Mouse (Mus musculus): Measurements from ENCODE around the gene Mok. TPM values are rescaled to one million over a fixed set of nuclear protein-coding genes. Genes with fewer than 3 reads are reported as not detected.
"Not testable (repeated sequence)": the region's sequence is repeated elsewhere in the genome, so short reads cannot be mapped to it uniquely, and the experiment has no call there.

The Mok gene
- polyA plus RNA-seq, 1 experiment from 2014 or later, result 0.51 TPM

DNA sequence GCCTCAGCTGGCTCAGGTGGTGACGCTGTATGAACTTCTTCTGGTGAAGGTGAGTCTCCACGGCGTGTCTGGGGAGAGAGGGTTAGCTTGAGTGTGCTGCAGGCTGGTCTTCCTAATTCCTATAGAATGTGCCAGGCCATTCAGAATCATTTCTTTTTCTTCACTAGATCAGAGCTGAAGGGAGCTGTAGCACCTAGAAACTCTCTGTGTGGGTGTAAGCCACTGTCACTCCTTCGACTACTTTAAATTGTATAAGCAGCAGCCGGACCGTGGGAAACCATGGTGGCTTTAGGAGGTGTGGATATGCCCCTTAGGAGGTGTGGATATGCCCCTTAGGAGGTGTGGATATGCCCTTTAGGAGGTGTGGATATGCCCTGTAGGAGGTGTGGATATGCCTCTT, 23.3 kb upstream of the Mok start:
- Histone ChIP-seq H3K4me2 (no peak overlapping the region), H3K4me3 (no peak overlapping the region)

DNA sequence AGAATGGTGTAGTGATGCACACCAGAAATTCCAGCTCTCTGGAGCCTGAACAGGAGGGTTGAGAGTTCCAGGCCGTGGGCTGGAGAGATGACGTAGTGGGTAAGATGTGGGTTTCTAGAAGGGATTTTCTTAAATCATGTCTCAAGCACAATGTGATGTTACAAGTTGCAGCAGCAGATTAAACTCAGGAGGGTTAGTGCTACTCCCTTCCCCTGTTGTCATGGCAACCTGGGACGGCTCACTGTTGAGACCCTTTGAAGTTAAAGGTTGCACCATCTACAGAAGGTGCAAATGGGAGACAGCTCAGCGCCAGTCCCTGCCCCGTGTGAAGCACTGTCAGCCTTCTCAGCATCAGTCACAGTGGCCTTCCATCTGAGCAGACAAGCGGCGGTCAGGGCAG, 20.5 kb upstream of the Mok start:
- peaks cover 29% of the 10 kb centered on the region for H3K4me1 ChIP-seq
- H3K4me2 ChIP-seq, result no peak overlapping the region
- no peaks in the 10 kb centered on the region for H3K9me3 ChIP-seq (replicated peaks)
- no peak for ATAC-seq
- no peak overlapping the region for H3K9ac ChIP-seq
- H3K36me3 ChIP-seq, result peaks cover 22% of the 10 kb centered on the region
- 61% methylated on average over 7 of the region's 7 CpGs for WGBS (ENCODE audit: insufficient replicate concordance)
- H3K27me3 ChIP-seq (replicated peaks), result no peaks in the 10 kb centered on the region
- H3K4me3 ChIP-seq, result no peak overlapping the region
- H3K27ac ChIP-seq, result no peak overlapping the region

More for the DNA sequence above, 23.3 kb upstream of the Mok start:
- no peak overlapping the region for H3K27ac ChIP-seq
- H3K9ac ChIP-seq, result no peak overlapping the region
- H3K27me3 ChIP-seq (replicated peaks), result no peaks in the 10 kb centered on the region
- no peak for ATAC-seq
- H3K9me3 ChIP-seq (replicated peaks), result no peaks in the 10 kb centered on the region
- peaks cover 14% of the 10 kb centered on the region for H3K4me1 ChIP-seq
- WGBS (ENCODE audit: insufficient replicate concordance), result 82% methylated on average over 6 of the region's 6 CpGs
- H3K36me3 ChIP-seq, result peaks cover 42% of the 10 kb centered on the region

DNA sequence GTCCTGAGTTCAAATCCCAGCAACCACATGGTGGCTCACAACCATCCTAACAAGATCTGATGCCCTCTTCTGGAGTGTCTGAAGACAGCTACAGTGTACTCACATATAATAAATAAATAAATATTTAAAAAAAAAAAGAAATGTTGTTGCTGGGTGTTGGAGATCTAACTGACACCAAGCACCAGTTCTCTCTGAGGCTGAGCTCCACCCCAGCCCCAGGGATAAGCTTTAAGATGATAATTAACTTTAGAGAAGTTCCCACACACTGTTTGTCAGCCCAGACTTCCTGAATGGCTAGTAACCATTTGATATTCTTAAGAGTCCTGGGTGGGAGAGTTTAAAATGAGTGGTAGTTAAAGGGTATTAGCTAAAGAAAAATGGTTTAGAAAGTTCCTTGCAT, 19.6 kb upstream of the Mok start:
- Histone ChIP-seq H3K27ac (no peak overlapping the region), H3K36me3 (peaks cover 29% of the 10 kb centered on the region), H3K27me3 (replicated peaks) (no peaks in the 10 kb centered on the region)

DNA sequence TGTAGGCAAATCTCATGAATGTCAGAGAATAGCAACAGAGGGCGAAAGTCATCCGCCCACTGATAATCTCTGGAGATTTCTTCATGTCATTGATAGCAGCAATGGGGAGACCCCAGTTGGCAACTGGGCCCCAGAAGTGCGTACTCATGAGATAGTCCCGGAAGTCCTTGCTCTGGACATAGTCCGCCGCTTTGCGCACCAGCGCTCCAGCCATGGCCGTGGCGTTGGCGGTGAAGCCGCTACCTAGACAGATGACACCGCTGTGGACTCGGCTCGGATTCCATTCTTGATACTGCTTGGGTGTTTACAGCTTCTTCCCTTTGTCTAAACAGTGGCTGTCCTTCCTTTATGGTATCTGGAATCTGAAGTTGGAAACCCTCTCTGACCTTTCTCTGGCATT, 17.9 kb upstream of the Mok start:
- ATAC-seq; H3K4me3 ChIP-seq; H3K27ac ChIP-seq; H3K9me3 ChIP-seq (replicated peaks); H3K4me2 ChIP-seq; H3K9ac ChIP-seq; H3K27me3 ChIP-seq (replicated peaks): not testable (repeated sequence)
- H3K4me1 ChIP-seq, result peaks cover 38% of the 10 kb centered on the region
- WGBS (ENCODE audit: insufficient replicate concordance), result 90% methylated on average over 15 of the region's 15 CpGs
- H3K36me3 ChIP-seq, result peaks cover 30% of the 10 kb centered on the region

More for the DNA sequence above, 19.6 kb upstream of the Mok start:
- Histone ChIP-seq H3K4me2 (no peak overlapping the region), H3K4me3 (no peak overlapping the region), H3K9me3 (replicated peaks) (no peaks in the 10 kb centered on the region), H3K9ac (no peak overlapping the region), H3K4me1 (peaks cover 32% of the 10 kb centered on the region)
- ATAC-seq, result no peak

DNA sequence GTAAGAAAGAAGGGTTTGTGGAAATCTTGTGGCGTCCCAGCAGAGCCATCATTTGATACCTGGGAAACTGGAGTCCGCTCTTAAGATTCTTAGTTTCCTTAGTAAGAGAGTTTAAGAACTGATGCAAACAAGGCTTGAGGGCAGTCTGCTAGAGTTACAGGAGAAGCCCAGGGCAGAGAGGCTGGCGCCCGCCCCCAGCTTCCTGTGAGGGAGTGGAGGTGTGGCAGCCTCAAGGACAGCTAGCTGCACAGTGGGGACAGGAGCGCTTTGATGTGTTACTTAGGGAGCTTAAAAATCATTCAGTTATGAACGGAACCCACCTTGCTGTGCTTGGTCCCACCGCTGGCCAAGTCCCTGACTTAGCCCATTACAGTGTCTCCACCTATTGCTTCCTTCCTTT, 16.5 kb upstream of the Mok start:
- no peak for ATAC-seq
- Histone ChIP-seq H3K4me2 (no peak overlapping the region), H3K9me3 (replicated peaks) (no peaks in the 10 kb centered on the region), H3K27ac (no peak overlapping the region), H3K36me3 (peaks cover 27% of the 10 kb centered on the region), H3K27me3 (replicated peaks) (no peaks in the 10 kb centered on the region), H3K4me1 (peaks cover 49% of the 10 kb centered on the region), H3K9ac (no peak overlapping the region), H3K4me3 (no peak overlapping the region)
- WGBS (ENCODE audit: insufficient replicate concordance), result 55% methylated on average over 7 of the region's 7 CpGs

DNA sequence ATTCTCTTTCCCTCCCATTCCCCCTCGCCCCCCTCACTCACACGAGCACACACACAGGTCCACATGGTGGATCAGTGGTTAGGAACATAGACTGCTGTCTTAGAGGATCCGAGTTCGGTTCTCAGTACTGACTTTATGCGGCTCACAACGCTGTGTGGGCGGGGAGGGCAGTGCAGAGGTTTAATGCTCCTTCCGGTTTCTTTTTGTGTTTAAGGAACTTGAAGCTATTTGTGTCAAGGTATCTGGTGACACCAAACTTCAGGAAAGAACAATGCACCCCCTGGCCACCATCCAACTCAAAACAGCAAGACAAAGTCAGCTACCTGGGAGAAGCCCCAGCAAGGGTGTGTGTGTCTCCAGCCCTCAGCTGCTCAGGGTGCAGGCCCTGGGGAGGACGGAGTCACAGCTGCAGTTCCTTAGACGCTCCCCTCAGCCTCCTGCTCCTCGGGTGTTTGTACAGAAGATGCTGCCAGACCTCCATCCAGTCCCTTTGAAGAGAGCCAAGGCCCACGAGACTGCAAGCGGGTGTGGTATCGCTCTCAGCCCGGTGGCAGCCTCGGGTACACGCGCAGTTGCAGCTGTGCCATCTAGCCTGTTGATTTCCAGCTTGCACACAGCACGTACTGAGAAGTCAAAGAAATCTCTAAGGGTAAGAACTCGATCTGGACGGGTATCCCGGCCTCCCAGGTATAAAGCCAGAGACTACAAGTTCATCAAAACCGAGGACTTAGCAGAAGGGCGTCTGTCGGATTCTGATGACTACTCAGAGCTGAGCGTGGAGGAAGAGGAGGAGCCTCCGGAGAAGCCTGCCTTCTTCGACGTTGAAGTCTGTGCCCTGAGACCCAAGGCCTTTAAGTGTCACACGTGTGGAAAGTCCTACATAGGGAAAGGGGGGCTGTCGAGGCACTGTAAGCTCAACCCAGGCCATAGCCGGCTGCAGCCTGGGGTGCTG, 14.3 kb upstream of the Mok start:
- Histone ChIP-seq H3K36me3 (peaks cover 19% of the 10 kb centered on the region), H3K4me3 (no peak overlapping the region), H3K9ac (no peak overlapping the region), H3K27me3 (replicated peaks) (no peaks in the 10 kb centered on the region), H3K4me1 (peaks cover 68% of the 10 kb centered on the region), H3K9me3 (replicated peaks) (no peaks in the 10 kb centered on the region), H3K4me2 (no peak overlapping the region), H3K27ac (no peak overlapping the region)
- 74% methylated on average over 32 of the region's 32 CpGs for WGBS (ENCODE audit: insufficient replicate concordance)
- no peak for ATAC-seq

DNA sequence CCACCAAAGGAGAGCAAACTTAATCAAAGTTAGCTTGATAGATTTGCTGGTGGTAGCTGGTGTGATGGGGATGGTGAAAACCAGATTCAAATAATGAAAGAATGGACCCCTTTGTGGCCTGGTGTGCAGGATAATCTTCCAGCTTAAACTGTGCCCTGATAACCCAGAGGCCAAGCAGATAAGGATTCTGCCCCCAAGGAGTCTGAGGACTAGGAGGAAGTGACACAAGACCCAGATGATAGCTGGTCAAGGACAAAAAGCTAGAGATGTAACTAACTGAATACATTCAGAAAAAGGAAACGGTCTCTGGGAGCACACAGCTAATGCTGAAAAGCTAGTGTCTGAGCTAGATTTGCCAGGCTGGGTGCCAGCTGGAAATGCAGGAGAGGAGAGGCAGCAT, 11.2 kb upstream of the Mok start:
- Histone ChIP-seq H3K4me3 (peak overlapping the region; percentile 86; the same call in 1 of the 2 replicates), H3K27me3 (replicated peaks) (no peaks in the 10 kb centered on the region), H3K9me3 (replicated peaks) (no peaks in the 10 kb centered on the region), H3K36me3 (peaks cover 16% of the 10 kb centered on the region), H3K4me1 (peaks cover 58% of the 10 kb centered on the region), H3K9ac (0 out of 2 replicates have a peak overlapping the region, but pooled peaks have one; percentile 91), H3K4me2 (peak overlapping the region; percentile 93), H3K27ac (peak overlapping the region; percentile 86; the same call in 1 of the 2 replicates)
- no peak for ATAC-seq
- WGBS (ENCODE audit: insufficient replicate concordance), result 23% methylated on average over 1 of the region's 1 CpGs

DNA sequence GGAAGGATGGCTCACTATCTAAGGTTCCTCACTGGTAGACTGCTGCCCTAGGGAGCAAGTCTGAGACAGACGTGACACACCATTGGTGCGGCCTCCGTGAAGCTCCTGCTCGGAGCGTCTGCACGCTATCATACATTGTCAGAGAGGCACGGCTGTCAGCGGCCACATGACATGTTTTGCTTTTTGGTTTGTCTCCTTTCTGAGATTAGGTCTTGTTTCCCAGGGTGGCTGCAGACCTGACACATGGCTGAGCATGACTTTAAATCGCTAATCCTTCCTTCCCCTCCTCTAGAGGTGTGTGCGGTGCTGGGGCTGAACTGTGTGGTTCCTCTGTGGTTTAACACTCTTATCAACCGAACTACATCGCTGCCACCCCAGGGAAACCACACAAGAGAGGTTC, 10.7 kb upstream of the Mok start:
- Histone ChIP-seq H3K9ac (peak overlapping the region; percentile 91), H3K4me1 (peaks cover 53% of the 10 kb centered on the region), H3K4me3 (peak overlapping the region; percentile 86), H3K4me2 (peak overlapping the region; percentile 93), H3K9me3 (replicated peaks) (no peaks in the 10 kb centered on the region), H3K27me3 (replicated peaks) (no peaks in the 10 kb centered on the region), H3K36me3 (peaks cover 16% of the 10 kb centered on the region), H3K27ac (peak overlapping the region; percentile 86)
- WGBS (ENCODE audit: insufficient replicate concordance), result 10% methylated on average over 12 of the region's 12 CpGs
- peak; percentile 75 for ATAC-seq

DNA sequence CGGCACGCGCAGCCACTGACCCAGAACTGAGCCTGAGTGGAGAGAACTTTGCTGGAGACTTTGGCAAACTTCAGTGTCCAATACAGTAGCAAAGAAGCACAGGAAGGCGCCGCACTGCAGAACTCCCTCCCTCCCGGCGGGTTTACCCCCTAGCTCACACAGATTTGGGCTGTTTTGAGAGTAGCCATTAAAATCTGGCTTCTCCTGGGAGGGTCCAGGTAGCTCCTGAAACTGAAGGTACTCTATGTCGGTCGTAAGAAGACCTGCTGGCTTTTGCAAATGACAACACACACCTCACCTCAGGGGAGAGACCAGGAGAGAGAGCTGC, 10.2 kb upstream of the Mok start:
- Histone ChIP-seq H3K27ac (peak overlapping the region; percentile 86), H3K4me2 (peak overlapping the region; percentile 93), H3K9ac (peak overlapping the region; percentile 91), H3K36me3 (peaks cover 12% of the 10 kb centered on the region), H3K4me3 (peak overlapping the region; percentile 86), H3K27me3 (replicated peaks) (no peaks in the 10 kb centered on the region), H3K9me3 (replicated peaks) (no peaks in the 10 kb centered on the region), H3K4me1 (peaks cover 53% of the 10 kb centered on the region)
- ATAC-seq, result peak; percentile 4
- 9% methylated on average over 9 of the region's 9 CpGs for WGBS (ENCODE audit: insufficient replicate concordance)

DNA sequence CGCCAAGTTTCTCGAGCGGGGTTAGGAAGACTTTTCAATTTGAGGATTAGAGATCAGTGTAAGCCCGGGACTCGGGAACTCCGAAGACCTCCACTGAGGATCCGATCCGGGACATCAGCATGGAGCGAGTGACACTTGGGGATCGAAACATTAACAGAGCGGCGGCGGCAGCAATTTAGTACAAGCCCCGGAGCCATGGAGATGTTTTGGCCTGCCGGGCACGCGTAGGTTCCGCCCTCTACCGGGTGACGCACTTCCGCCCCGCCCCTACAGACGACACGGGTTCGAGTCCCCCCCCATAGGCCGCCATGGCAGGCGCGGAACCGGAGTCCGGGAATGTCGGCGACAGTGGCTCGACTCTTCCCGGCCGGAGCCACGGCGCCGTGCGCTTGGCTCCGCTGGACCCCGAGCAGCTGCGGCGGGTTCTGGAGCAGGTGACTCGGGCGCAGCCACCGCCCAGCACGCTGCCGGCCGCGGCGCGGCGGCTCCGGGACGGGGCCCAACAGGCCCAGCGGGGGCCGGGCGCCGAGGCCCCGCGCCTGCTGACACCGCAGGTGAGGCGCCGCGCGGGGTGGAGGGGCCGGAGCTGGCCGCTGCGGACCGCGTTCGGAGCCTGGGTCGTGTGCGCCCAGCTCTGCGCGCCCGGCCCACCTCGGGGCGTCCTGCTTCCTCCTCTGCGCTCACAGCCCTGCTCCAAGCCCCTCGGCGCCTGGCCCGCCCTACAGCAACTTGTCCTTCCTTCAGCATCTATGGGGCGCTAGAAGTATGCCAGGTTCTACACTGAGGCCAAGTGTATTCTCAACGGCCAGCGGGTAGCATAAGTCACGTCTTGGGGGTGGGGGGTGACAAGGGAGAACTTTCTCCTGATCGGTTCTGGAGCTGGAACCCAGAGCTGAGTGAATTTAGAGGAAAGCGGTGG, 9.5 kb upstream of the Mok start, which contains the start of gene Zfp839:
Gene Zfp839, plus strand, starts transcription at position 244 of the 919 bp plus-strand sequence.
- Histone ChIP-seq H3K4me1 (peaks cover 53% of the 10 kb centered on the region), H3K27me3 (replicated peaks) (no peaks in the 10 kb centered on the region), H3K4me3 (peak within 1 kb of the TSS; percentile 86), H3K36me3 (peaks cover 5% of the 10 kb centered on the region), H3K27ac (peak within 1 kb of the TSS; percentile 86), H3K9me3 (replicated peaks) (no peaks in the 10 kb centered on the region), H3K9ac (peak within 1 kb of the TSS; percentile 91), H3K4me2 (peak within 1 kb of the TSS; percentile 93)
- under 1% methylated on average over 88 of the region's 89 CpGs for WGBS (ENCODE audit: insufficient replicate concordance)
- peak; percentile 65 for ATAC-seq

DNA sequence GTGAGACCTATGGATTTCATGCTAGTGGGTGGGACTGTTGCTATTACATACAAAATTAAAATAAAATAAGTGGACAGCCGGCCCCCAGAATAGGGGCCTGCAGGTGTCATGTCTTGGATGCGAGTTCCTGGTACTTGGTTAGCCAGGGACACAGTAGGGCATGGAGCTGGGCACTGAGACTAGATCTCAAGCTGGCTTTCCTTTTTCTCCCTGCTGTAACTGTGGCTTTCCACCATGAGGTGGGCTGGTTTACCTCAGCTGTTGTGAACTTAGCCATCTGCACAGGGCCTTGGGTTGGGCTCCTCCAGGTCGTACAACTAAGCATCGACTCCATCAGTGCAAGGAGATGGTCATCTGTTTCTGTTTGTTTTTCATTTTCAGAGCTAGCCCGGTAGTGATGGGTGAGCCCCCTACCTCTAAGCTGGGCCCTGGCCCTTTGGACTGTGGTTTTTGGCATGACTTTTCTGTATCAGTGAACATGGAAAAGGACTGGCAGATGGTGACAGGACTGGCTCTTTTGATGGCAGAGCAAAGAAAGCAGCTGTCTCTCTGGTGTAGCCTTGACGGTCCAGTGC, 5.5 kb upstream of the Mok start:
- Histone ChIP-seq H3K4me2 (peak overlapping the region; percentile 93), H3K27me3 (replicated peaks) (no peaks in the 10 kb centered on the region), H3K4me3 (peak overlapping the region; percentile 69), H3K9me3 (replicated peaks) (no peaks in the 10 kb centered on the region), H3K9ac (peak overlapping the region; percentile 78), H3K4me1 (peaks cover 48% of the 10 kb centered on the region), H3K27ac (no peak overlapping the region), H3K36me3 (no peaks in the 10 kb centered on the region)
- 73% methylated on average over 6 of the region's 6 CpGs for WGBS (ENCODE audit: insufficient replicate concordance)
- ATAC-seq, result no peak

All from liver, embryonic 12.5 days (tissue).